Mouse (Mus musculus) retina, postnatal 7 days (tissue): ENCODE results near the gene Rmnd5b.
"Not testable (repeated sequence)": the region's sequence is repeated elsewhere in the genome, so short reads cannot be mapped to it uniquely, and the experiment has no call there.

ENCODE experiments used
- DNase-seq: peaks from one replicate; pipeline ENCODE4 v3.0.0-alpha.2; 2012; ENCODE audit warnings: low read depth, low spot score

Rmnd5b gene

GRCm38 (mm10) chr11:51635525-51636322 is at the start of gene Rmnd5b:
Gene Rmnd5b, minus strand, starts transcription at chr11:51635896.
- DNase-seq, result peak; percentile 86

- no peak for DNase-seq
Measured at GRCm38 (mm10) chr11:51681976-51682374, 46.3 kb upstream of the Rmnd5b start.

GRCm38 (mm10) chr11:51681324-51681975 is 45.8 kb upstream of the Rmnd5b start:
- DNase-seq, result peak; percentile 80

- no peak for DNase-seq
Measured at GRCm38 (mm10) chr11:51679466-51679865, 43.8 kb upstream of the Rmnd5b start.

GRCm38 (mm10) chr11:51677737-51678418 is 42.2 kb upstream of the Rmnd5b start:
- DNase-seq, result no peak

GRCm38 (mm10) chr11:51675386-51675785 is 39.7 kb upstream of the Rmnd5b start:
- DNase-seq, result no peak

GRCm38 (mm10) chr11:51673291-51673690 is 37.6 kb upstream of the Rmnd5b start:
- DNase-seq, result no peak

GRCm38 (mm10) chr11:51671376-51671775 is 35.7 kb upstream of the Rmnd5b start:
- no peak for DNase-seq

GRCm38 (mm10) chr11:51670846-51671245 is 35.1 kb upstream of the Rmnd5b start:
- DNase-seq, result no peak

- not testable (repeated sequence) for DNase-seq
Measured at GRCm38 (mm10) chr11:51664747-51665146, 29.1 kb upstream of the Rmnd5b start.

- no peak for DNase-seq
Measured at GRCm38 (mm10) chr11:51662632-51663031, 26.9 kb upstream of the Rmnd5b start.

GRCm38 (mm10) chr11:51661867-51662365 is 26.2 kb upstream of the Rmnd5b start:
- DNase-seq, result no peak

- no peak for DNase-seq
Measured at GRCm38 (mm10) chr11:51658705-51659104, 23.0 kb upstream of the Rmnd5b start.

- no peak for DNase-seq
Measured at GRCm38 (mm10) chr11:51658291-51658690, 22.6 kb upstream of the Rmnd5b start.

GRCm38 (mm10) chr11:51656798-51657521 is 21.3 kb upstream of the Rmnd5b start:
- no peak for DNase-seq

GRCm38 (mm10) chr11:51654891-51655290 is 19.2 kb upstream of the Rmnd5b start:
- DNase-seq, result no peak

- no peak for DNase-seq
Measured at GRCm38 (mm10) chr11:51653736-51654135, 18.0 kb upstream of the Rmnd5b start.

- no peak for DNase-seq
Measured at GRCm38 (mm10) chr11:51652889-51653418, 17.3 kb upstream of the Rmnd5b start.

- DNase-seq, result no peak
Measured at GRCm38 (mm10) chr11:51650691-51651515, 15.2 kb upstream of the Rmnd5b start, which contains the start of the genes N4bp3 and D930048N14Rik. Gene N4bp3, minus strand, starts transcription at chr11:51650842. Gene D930048N14Rik, plus strand, starts transcription at chr11:51650954.

GRCm38 (mm10) chr11:51650261-51650660 is 14.6 kb upstream of the Rmnd5b start:
- no peak for DNase-seq
